Mouse (Mus musculus) CD4-positive, CD25-positive, alpha-beta regulatory T cell, adult 9 weeks (primary cell): ENCODE measurements around the gene Vmn1r222. TPM values are rescaled to one million over a fixed set of nuclear protein-coding genes. Genes with fewer than 3 reads are reported as not detected.

Experiments used
- polyA plus RNA-seq: library from polyadenylated mRNA; unstranded; fragments of 100-300 nt; shearing (Covaris generic); gene quantifications from one replicate; pipeline ENCODE4 v1.2.1, GENCODE M21; 2017

The Vmn1r222 gene
- polyA plus RNA-seq, result not detected

GRCm38 (mm10) chr13:23235847-23236246 is at the start of gene Vmn1r222:
Gene Vmn1r222, minus strand, starts transcription at chr13:23235947.

GRCm38 (mm10) chr13:23246834-23247233 is 11.1 kb upstream of the Vmn1r222 start, which contains the start of gene Vmn1r223:
Gene Vmn1r223, plus strand, starts transcription at chr13:23247134.

GRCm38 (mm10) chr13:23213827-23214226 is 21.9 kb downstream of the Vmn1r222 start, which contains the start of gene Vmn1r221:
Gene Vmn1r221, plus strand, starts transcription at chr13:23214127.

GRCm38 (mm10) chr13:23187875-23188274 is 47.9 kb downstream of the Vmn1r222 start, which contains the start of gene Vmn1r220:
Gene Vmn1r220, minus strand, starts transcription at chr13:23187975.

Other genes with a start within 250 kb of the Vmn1r222 start
- gene Vmn1r213, start 228.3 kb downstream of the Vmn1r222 start, polyA plus RNA-seq, result not detected
- 0.22 TPM for gene Vmn1r214, start 205.5 kb downstream of the Vmn1r222 start, polyA plus RNA-seq
- not detected for gene Vmn1r215, start 167.9 kb downstream of the Vmn1r222 start, polyA plus RNA-seq
- not detected for gene Vmn1r217, start 117.7 kb downstream of the Vmn1r222 start, polyA plus RNA-seq
- gene Vmn1r218, start 102.8 kb downstream of the Vmn1r222 start, polyA plus RNA-seq, result not detected
- gene Vmn1r219, start 76.6 kb downstream of the Vmn1r222 start, polyA plus RNA-seq, result not detected
- not detected for gene Vmn1r220, start 48.0 kb downstream of the Vmn1r222 start, polyA plus RNA-seq
- gene Vmn1r221, start 21.8 kb downstream of the Vmn1r222 start, polyA plus RNA-seq, result not detected
- not detected for gene Vmn1r223, start 11.2 kb upstream of the Vmn1r222 start, polyA plus RNA-seq
- 31.4 TPM for gene Zfp322a, start 133.3 kb upstream of the Vmn1r222 start, polyA plus RNA-seq
- gene Abt1, start 187.9 kb upstream of the Vmn1r222 start, polyA plus RNA-seq, result 12.6 TPM
- gene Btn1a1, start 230.0 kb upstream of the Vmn1r222 start, polyA plus RNA-seq, result not detected